Mouse (Mus musculus) gastrocnemius, postnatal 14 days (tissue): Measurements from ENCODE around the gene Dlgap3. TPM values are rescaled to one million over a fixed set of nuclear protein-coding genes. Genes with fewer than 3 reads are reported as not detected.

Experiments
- DNase-seq: peaks from one replicate; pipeline ENCODE4 v3.0.0; 2021; ENCODE audit warnings: mixed read lengths
- intact Hi-C: fragments of 180-260 bp; cut with DNase I; formaldehyde crosslinking; loops from one replicate; pipeline ENCODE4 v1.15.1; 2025; ENCODE audit warnings: low total_unique reads
- total RNA-seq, 2 experiments: library from RNA; stranded (reverse); gene quantifications; 2 replicates each; pipeline ENCODE4 v1.2.3; 2021

Dlgap3 gene
- total RNA-seq, 2 experiments from 2014 or later = 0.18 to 0.27 TPM

DNA sequence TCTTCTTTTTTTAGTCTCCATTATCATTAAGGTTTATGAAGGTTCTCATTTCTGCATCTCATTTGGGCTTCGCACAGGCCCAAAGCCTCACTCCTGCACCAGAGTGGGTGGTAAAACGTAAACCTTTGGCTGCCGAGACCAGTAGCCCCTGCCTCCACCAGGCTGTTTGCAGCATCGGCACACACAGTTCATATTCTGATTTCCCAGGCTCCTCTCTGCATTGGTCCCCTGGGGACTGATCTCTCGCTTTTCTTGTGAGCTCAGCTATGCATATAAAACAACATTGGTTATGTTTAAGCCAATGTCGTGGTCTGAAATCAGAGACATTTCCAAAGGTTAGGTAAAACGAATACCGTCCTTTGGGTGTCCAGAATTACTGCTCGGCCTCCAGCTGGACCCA is 42.3 kb downstream of the Dlgap3 start:
- no peak for DNase-seq
- intact Hi-C loops = no loop called here

DNA sequence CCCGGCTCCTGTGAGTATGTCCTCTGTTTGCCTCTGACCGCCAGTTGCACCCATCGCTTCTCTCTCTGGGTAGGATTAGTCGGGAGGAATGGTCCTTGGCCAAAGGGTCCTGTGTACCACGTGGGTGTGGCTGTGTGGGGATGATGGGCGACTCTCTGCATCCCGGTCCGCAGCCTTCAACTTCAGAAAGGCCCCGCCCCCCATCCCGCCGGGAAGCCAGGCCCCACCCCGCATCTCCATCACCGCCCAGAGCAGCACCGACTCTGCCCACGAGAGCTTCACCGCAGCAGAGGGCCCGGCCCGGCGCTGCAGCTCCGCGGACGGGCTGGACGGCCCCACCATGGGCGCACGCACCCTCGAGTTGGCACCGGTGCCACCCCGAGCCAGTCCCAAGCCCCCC is 45.5 kb downstream of the Dlgap3 start:
- no peak for DNase-seq
- intact Hi-C loops = no loop called here

DNA sequence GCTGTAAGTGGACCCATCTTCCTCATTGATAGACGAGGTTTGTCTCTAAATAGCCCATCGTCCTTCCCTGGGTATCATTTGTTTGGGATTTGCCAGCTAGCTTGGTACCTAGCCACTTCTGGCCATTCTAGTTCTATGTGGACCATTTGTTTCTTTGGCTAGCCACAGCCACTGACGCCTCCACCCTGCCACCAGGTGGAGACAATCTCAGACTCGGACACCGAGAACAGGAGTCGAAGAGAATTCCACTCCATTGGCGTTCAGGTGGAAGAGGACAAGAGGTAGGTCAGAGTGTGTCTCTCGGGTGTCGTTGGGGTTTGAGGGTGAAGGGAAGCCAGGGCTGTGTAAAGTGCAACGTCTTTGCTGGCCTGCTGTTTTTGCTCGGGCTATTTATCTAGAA is 46.1 kb downstream of the Dlgap3 start:
- intact Hi-C loops = no loop called here
- DNase-seq = no peak

DNA sequence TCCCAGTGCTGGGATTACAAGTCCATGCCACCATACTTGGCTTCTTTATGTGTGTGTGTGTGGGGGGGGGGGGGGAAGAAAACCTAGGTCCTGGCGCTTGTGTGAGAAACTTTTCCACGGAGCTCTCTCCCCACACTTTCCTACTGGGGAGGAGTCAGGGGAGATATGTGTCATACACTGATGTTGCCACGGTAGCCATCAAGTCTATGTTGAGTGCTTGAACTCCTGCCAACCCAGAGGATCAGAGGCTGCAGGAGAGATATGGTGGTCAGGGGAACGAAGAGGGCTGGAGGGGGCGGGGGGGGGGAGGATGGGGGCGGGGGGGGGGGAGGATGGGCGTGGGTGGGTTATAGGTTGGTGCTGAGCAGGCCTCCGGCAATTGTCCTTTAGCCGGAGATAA is 46.8 kb downstream of the Dlgap3 start:
- no peak for DNase-seq
- intact Hi-C loops = no loop called here

DNA sequence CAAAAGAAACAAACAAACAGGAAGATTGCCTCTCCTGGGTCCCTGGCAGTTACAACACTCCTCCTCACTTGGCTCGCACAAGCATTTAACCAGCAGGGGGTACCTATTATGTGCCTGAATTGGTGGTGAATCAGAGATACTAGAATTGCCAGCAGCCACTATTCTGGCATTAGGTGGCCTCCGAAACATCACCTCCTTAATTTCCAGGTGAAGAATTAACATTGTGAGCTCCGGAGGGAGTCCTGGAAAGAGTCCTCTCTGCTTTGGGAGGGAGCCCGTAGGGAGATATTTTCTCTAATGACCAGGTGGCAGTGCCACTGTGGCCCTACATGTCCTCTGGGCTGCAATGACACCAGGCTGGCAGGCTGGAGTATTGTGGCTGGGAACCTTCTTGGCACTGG is 47.2 kb downstream of the Dlgap3 start:
- intact Hi-C loops = no loop called here
- DNase-seq = no peak

DNA sequence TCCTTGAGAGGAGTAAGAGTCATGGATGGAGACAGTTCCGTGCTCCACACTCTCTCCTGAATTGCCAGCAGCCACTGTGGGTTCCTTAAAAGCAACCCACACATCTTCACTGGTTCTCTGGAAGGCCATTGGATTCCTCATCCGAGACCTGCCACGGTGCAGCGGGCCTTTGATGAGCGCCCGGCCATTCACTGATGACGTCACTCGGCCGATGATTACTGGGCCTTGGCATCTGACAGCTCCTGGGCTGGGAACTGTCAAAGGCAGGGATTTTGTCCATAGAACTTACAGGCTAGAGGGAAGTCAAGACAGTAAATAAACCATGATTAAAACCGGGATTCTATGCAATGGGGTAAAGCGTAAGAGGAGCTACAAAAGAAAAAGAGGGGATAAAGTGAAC is 48.0 kb downstream of the Dlgap3 start:
- no peak for DNase-seq

DNA sequence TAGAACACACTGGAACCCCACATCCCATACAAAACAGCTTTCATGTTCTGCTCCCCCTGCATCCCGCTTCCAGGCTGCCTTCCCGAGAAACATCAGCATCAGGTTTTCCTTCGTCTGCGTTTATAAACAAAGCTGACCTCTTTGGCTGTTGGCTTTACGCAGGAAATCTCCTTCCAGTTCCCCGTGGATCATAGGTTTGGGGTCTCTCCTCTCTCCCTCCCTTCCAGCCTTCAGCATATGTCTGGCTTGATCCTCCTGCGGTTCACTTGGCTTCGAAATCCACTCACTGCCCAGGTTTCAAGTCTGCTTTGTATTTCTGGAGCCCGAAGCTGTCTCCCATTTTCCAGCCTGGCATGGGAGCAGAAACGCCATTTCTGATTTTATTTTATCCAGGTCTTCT is 54.3 kb downstream of the Dlgap3 start:
- no peak for DNase-seq
- intact Hi-C loops = no loop called here

More for the DNA sequence above, 48.0 kb downstream of the Dlgap3 start:
- intact Hi-C loops = no loop called here

DNA sequence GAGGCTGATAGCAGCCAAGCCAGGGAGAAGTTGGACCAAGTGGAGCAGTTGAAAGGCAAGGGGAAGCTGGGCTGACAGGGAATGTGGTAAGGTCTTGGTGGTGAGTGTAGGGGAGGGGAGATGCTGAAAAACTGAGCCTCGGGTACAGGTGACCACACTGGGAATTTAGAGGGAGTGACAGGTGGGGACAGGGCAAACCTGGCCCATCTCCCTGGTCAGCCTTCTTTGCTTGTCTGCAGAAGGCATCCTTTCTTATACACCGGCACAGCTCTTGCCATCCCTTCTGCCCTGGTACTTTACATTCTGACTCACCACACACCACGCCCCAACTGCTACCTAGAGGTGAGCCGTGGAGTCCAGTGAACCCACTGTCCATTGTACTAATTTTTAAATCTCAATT is 54.8 kb downstream of the Dlgap3 start:
- no peak for DNase-seq

DNA sequence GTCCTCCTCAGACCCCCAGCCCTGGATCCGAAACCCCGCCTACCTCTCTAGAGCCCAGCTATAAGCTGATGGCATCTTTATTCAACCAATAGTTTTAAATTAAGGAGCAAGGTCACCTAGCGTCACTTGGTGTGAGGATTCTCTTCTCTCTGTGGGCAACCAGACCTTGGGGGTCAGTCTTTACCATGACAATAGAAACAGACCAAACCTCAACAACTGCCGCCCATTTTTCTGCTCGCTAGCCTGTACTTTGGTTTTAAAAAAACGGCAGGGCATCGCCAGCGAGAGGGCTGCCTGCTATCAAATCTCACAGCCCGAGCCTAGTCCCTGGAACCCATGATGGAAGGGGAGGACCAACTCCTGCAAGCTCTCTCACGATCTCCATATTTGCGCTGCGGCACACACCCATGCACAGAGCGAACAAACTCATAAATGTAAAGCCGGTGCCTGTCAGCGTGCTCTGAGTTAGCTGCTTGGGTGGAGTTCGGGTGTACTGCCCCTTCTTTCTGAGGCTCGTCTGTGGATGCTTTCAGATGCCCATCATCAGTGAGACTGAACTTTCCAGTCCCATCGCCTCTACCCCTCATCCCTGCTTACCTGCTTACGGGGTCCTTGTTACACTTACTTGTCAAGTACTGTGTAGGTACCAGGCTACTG is 55.6 kb downstream of the Dlgap3 start:
- intact Hi-C loops = no loop called here
- DNase-seq = no peak

More for the DNA sequence above, 54.8 kb downstream of the Dlgap3 start:
- intact Hi-C loops = no loop called here

DNA sequence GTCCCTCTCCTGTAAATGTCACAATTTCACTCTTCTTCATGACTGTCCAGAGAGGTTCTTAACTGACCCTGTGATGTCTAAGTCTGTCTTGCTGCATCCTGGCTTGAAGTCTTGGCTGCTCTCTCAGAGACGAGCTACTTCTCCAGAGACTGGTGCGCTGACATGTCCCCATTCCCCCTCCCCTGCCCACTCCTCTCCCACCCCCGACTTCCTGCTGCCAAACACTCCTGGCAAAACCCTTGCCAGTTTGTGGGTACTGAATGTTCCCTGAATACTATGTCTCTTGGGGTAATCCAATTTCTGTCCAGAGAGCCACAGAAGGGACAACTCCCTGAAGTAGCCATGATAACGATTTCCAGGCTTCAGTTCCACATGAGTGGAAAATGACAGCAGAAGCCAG is 57.1 kb downstream of the Dlgap3 start:
- no peak for DNase-seq
- intact Hi-C loops = no loop called here

DNA sequence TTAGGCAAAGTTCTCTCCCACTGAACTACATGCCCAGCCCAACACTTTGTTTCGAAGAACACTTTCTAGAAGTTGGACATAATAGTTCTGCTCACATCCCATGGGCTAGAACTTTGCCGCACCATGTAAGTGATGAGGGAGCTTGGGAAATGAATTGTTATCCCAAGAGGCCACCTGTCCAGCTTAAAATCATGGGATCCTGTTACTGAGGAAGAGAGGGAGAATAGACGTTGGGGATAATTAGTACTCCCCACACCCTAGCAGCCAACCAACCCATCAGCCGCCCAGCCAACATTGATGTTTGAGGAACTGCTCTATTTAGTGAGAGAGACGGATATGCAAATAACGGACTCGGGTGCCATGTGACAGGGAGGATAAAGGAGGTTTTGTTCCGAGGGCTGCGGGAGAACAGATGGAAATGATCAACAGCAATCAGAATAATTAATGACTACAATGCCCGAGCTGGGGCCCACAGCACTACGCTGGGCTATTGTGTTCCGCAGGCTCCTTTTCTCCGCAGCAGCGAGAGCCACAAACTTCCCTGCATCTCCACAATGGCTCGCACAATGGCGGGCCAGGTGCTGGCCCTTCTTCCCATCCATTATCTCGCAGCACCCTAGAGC is 58.2 kb downstream of the Dlgap3 start:
- intact Hi-C loops = no loop called here

DNA sequence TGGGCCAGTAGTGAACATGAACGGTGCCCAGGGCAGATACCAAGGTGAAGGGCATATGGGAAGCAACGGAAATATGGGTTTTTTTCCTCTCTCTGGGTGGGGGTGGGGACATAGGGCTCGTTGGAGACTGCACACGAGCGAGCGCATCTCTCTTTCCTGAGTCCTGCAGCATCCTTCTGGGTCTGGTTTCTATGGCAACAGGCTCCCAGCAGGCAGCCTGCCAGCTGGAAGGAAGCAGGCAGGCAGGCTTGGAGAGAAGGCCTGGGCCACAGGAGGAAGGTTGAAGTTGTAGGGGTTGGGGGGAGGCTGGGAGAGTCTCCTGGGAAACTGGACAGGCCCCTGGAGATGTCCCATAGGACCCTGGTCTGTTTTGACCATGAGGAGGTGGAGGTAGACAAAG is 63.0 kb downstream of the Dlgap3 start:
- no peak for DNase-seq
- intact Hi-C loops = no loop called here

More for the DNA sequence above, 58.2 kb downstream of the Dlgap3 start:
- no peak for DNase-seq

DNA sequence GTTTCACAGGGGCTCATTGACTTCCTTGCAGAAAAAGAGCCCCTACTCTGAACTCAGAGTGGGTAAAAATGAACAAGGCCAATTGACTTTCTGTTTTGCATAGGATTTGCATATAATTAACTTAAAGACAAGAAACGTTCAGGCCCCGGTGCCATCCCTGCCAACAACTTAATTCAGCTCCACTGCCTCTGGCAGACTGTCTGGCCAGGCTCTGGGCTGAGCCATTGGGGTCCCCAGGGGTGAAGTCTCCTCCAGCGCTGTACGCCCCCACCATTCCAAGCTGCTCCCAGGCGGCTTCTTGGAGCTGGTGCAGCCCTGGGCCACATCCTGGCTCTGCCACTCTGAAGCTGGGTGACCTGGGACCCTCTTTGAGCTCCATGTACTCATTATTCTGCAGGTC is 63.5 kb downstream of the Dlgap3 start:
- no peak for DNase-seq
- intact Hi-C loops = no loop called here

DNA sequence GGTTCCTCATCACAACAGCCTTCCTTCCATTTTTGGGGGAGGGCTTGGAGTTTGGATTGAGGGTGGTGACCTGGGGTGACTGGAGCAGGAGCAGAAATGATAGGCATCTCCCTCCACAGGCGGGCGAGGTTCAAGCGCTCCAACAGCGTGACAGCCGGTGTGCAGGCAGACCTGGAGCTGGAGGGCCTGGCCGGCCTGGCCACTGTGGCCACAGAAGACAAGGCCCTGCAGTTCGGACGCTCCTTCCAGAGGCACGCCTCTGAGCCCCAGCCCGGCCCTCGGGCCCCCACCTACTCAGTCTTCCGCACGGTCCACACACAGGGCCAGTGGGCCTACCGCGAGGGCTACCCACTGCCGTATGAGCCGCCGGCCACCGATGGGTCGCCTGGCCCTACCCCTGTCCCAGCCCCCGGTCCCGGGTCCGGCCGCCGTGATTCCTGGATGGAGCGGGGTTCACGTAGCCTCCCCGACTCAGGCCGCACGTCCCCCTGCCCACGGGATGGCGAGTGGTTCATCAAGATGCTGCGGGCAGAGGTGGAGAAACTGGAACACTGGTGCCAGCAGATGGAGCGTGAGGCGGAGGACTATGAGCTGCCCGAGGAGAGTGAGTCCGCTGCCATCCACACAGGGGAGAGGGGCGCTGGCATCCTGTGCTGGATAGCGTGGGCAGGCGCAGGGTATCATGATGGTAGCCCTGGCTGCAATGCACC is 64.6 kb downstream of the Dlgap3 start:
- no peak for DNase-seq
- intact Hi-C loops = loop anchor here (2.0 kb wide), 1 partner anchor 87 kb away; no protein-coding TSS in a partner anchor

DNA sequence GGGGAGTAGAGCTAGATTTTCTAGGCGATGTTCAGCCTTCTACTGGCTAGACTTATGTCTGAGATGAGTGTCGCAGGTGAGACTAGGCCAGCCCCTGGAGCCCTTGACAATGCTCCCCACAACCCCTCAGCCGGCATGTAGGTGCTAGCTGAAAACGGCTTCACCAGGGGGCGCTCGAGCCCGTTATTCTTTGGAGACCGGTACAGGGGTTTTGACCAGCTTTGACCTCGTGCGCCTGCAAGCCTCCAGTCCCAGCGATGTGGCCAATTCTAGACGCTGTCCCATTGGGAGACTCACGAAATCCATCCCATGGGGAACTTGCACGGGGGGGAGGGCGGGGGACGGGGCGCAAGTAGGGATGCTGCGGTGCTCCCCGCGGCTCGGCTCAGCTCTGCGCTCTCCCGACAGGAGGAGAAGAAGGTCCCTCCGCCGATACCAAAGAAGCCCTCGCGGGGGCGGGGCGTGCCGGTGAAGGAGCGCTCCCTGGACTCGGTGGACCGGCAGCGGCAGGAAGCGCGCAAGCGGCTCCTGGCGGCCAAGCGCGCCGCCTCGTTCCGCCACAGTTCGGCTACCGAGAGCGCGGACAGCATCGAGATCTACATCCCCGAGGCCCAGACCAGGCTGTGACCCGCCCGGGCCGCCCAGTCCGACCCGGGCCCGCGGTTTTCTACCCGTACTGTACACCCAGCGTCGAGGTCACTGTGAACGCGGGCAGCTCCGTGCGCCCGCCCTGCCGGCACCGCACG is 66.9 kb downstream of the Dlgap3 start:
- DNase-seq = peak; percentile 87
- intact Hi-C loops = loop anchor here (2.0 kb wide), 1 partner anchor 85 kb away; no protein-coding TSS in a partner anchor

DNA sequence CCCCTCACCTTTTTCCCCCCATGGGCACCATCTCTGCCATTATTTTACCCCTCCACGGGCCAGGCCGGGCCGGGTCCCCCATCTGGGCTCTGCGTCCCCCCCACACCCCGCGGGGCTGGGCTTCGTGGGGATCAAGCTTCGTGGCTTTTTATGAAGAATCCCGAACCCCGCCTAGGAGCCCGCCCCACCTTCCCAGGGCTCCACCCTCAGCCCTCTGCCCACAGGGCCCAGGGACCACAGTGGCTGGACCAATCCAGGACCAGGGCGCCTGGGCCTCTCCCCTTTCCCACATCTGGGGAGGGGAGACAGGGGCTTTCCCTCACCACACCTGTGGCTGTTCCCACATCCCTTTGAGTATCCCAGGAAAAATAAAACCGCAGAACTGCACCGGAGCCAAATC is 67.6 kb downstream of the Dlgap3 start:
- intact Hi-C loops = no loop called here
- no peak for DNase-seq

DNA sequence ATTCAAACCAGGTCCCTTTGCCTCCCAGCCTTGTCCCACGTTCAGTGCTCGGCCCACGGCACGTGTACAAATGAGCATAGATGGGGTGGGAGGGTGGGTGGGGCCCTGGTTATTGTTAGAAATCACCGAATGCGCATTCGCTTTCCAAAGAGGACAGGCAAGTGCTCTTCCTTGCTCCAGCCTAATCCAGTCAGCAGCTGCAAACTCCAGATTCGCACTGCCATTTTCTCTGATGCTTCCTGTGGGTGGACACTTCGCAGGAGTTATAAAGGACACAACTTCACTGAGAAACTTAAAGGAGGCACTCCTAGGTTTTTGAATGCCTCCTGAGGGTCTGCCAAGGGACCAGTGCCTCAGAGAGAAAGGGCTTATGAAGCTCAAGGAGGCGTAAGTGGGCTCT is 68.3 kb downstream of the Dlgap3 start:
- no peak for DNase-seq
- intact Hi-C loops = no loop called here

DNA sequence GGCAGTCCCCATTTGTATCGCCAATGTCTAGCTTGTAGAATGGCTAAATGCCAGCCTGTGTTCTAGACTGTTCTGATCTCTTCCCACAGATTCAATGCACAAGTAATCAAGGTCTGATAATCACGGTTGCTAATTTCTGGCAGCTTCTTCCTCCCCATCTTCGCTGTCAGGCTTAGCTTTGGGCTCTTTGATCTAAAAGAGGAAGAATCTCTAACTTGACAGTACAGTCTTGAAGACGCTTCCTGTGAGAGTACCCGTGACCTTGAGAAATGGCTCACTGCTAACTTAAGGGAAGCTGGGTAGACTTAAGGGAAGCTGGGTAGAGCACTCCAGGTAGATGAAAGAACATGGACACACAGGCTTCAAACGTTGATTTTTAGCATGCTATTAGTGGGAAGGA is 73.7 kb downstream of the Dlgap3 start:
- intact Hi-C loops = no loop called here
- DNase-seq = no peak

DNA sequence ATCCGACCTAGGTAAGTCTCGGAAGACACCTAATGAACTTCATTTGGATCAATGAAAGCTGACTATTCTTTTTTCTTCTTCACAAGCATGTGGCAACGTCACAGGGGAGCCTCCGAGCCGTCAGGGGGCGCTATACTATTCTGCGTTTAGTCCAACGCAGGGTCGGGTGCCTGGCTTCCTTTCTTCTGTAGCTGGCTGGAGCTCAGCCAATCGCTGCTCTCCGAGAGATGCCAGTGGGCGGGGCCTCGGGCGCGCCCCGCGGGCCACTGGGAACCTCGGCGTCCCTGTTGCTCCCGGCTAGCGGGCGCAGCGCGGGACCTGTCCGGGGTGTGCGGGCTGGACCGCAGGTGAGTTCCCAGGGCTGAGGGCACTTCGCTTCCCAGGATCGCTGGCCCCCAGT is 74.5 kb downstream of the Dlgap3 start, which contains the start of gene Smim12:
Gene Smim12, plus strand, starts transcription at position 233 of the 400 bp plus-strand sequence.
- DNase-seq = peak; percentile 98
- intact Hi-C loops = no loop called here

DNA sequence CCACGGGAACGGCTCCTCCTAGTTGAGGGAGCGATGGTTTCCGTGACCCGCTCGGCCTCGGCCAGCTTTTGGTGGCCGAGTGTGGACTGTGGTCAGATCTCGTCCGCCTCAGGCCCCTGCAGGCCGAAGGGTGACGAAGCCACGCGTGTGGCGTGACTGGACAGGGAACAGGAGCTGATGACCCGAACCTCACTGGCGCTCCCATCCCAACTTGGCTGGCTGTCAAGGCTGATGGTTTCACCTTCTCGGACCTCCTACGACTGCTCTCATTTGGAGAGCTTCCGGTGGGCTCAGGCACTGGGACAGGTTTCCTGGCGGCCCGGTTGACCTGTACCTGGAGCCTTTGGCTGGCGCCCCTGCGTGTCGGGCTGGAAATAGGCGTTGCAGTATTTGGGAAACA is 74.9 kb downstream of the Dlgap3 start:
- intact Hi-C loops = no loop called here
- DNase-seq = peak; percentile 23
